Mouse (Mus musculus) liver, embryonic 14.5 days (tissue): ENCODE data around the gene Plcb1. TPM values are rescaled to one million over a fixed set of nuclear protein-coding genes. Genes with fewer than 3 reads are reported as not detected.

ENCODE experiments used
- ATAC-seq: fragments of 200-750 bp; cut with Nextera tagmentation; 2 replicates; pipeline ENCODE4 v1.8.0; 2017; ENCODE audit warnings: moderate number of reproducible peaks, mild to moderate bottlenecking, moderate library complexity; ENCODE audit not compliant: insufficient read depth
- DNase-seq, 3 experiments: peaks; one replicate each; pipeline ENCODE4 v3.0.0-alpha.2; 2012 to 2013; ENCODE audit warnings: low read depth in 3 of 3, low spot score in 3 of 3
- H3K27ac ChIP-seq: fragments of 300-500 bp; sonication (generic); 2 replicates; pipeline ENCODE4 v1.5.1; 2014; ENCODE audit warnings: moderate library complexity, mild to moderate bottlenecking, control low read depth, inconsistent platforms
- H3K27me3 ChIP-seq: fragments of 300-500 bp; sonication (generic); 2 replicates; pipeline ENCODE4 v1.6.1; 2014; ENCODE audit warnings: mild to moderate bottlenecking, low read length, moderate library complexity; ENCODE audit not compliant: control insufficient read depth, insufficient read depth
- H3K36me3 ChIP-seq: fragments of 300-500 bp; sonication (generic); replicated peaks from 2 replicates; pipeline ENCODE4 v1.6.1; 2014; ENCODE audit warnings: low read depth; ENCODE audit not compliant: control insufficient read depth, insufficient read depth
- H3K4me1 ChIP-seq, 2 experiments: fragments of 200-500 bp in 1 of 2; fragments of 300-500 bp in 1 of 2; sonication (generic) in 1 of 2; replicated peaks; 2 replicates each; pipeline ENCODE4 v1.6.1; 2012 to 2014; ENCODE audit warnings: antibody characterized with exemption in 1 of 2, inconsistent platforms in 1 of 2, low read length in 1 of 2; ENCODE audit not compliant: control insufficient read depth in 2 of 2, insufficient read depth in 2 of 2
- H3K4me2 ChIP-seq: fragments of 300-500 bp; sonication (generic); 2 replicates; pipeline ENCODE4 v1.6.1; 2014; ENCODE audit warnings: low read depth, mild to moderate bottlenecking, control low read depth, moderate library complexity
- H3K4me3 ChIP-seq, 2 experiments: fragments of 200-500 bp in 1 of 2; fragments of 300-500 bp in 1 of 2; sonication (generic) in 1 of 2; 2 replicates each; pipeline ENCODE4 v1.5.1; 2012 to 2014; ENCODE audit warnings: low read depth in 2 of 2, low read length in 2 of 2, mild to moderate bottlenecking in 2 of 2, control low read depth in 1 of 2, inconsistent platforms in 1 of 2, moderate library complexity in 1 of 2; ENCODE audit not compliant: insufficient read depth in 1 of 2
- H3K9ac ChIP-seq: fragments of 300-500 bp; sonication (generic); replicated peaks from 2 replicates; pipeline ENCODE4 v1.6.1; 2014; ENCODE audit warnings: mild to moderate bottlenecking, control low read depth, moderate library complexity
- H3K9me3 ChIP-seq: fragments of 300-500 bp; sonication (generic); 2 replicates; pipeline ENCODE4 v1.6.1; 2016; ENCODE audit warnings: low read length, mixed read lengths; ENCODE audit not compliant: control insufficient read depth
- CTCF ChIP-seq: IDR thresholded peaks from 2 replicates; pipeline ENCODE4 v1.5.1; 2016; ENCODE audit warnings: antibody characterized with exemption, low read depth, control low read depth
- EP300 ChIP-seq: IDR thresholded peaks from 2 replicates; pipeline ENCODE4 v1.6.1; 2016; ENCODE audit warnings: antibody characterized with exemption, low read depth
- WGBS: fragments of 180-500 bp; shearing (Covaris S2); extraction: QIAGEN DNeasy Blood & Tissue Kit; methylation state at CpG from one replicate; pipeline ENCODE4 v1.1.7; 2014; ENCODE audit not compliant: insufficient replicate concordance; 5-methylcytosine and 5-hydroxymethylcytosine counted together
- polyA plus RNA-seq, 2 experiments: library from polyadenylated mRNA; depleted of rRNA in 1 of 2; stranded (reverse) in 1 of 2; unstranded in 1 of 2; fragments of >200 nt; fragmentation: Nextera tagmentation in 1 of 2; extraction: Ambion mirVana in 1 of 2; gene quantifications; 2 replicates each; pipeline versions ENCODE4 v1.2.1 to v1.2.3; 2012 to 2014

Plcb1 gene
- polyA plus RNA-seq, 2 experiments, result 0.56 to 3.0 TPM

DNA sequence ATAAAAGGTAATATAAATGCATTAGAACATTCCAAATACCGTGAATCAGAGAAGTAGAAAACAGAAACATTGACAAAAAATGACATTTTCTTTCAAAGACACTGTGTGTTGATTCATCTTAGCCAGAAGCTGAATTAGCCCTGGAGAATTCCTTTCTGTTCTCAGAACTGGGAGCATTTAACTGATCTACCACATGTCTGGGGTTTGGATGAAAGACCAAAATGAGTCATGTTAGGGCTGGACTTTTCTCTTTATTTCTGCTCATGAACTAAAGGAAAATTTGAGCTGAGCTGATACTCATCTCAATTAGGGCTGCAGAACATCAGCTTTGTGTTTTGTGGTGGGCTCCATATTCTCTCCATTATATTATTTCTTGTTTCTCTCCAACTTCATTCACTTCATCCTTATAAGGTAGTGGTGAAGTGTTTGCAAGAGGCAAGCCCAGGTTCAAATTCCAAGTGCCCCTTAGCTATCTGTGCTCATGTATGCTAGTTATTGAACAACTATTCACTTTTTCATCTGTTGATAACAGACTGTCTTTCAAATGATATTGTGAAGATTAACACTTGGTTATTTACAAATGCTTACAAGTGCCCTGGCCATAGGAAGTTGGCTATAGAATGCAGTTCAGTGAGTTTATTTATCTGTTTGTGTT is 456.9 kb downstream of the Plcb1 start:
- Histone ChIP-seq H3K9me3 (no peaks in the 10 kb centered on the region), H3K4me1 (no peaks in the 10 kb centered on the region), H3K4me3 (no peak overlapping the region), H3K9ac (no peak overlapping the region), H3K27ac (no peak overlapping the region), H3K36me3 (no peaks in the 10 kb centered on the region), H3K27me3 (no peaks in the 10 kb centered on the region), H3K4me2 (no peak overlapping the region)
- ATAC-seq (no peak), DNase-seq (no peak)
- WGBS, result 64% methylated on average over 1 of the region's 1 CpGs
- TF ChIP-seq EP300, result no peak
- TF ChIP-seq CTCF, result no peak

DNA sequence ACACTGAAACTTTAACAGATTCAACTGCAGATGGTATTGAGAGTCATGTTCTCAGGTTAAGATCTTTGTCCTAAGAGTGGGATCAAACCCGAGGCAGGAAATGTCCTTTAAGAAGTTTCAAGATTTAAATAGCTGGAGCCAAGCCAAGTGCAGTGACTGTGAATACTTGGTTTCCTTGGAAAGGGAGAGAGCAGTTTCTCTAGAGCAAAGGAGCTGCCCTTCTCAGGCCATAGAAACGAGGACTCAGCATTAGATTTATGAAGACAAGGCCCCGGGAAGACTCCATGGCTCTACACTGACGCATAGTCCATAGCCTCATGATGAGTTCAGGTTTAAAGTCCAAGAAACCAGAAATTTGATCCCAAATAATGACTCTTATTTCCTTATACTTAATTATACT is 457.9 kb downstream of the Plcb1 start:
- Histone ChIP-seq H3K27ac (no peak overlapping the region), H3K36me3 (no peaks in the 10 kb centered on the region), H3K27me3 (no peaks in the 10 kb centered on the region), H3K4me1 (no peaks in the 10 kb centered on the region), H3K9me3 (no peaks in the 10 kb centered on the region), H3K4me2 (no peak overlapping the region), H3K4me3 (no peak overlapping the region), H3K9ac (no peak overlapping the region)
- DNase-seq, result no peak
- TF ChIP-seq EP300, result no peak
- TF ChIP-seq CTCF, result no peak
- ATAC-seq, result no peak
- WGBS, result 45% methylated on average over 4 of the region's 4 CpGs

DNA sequence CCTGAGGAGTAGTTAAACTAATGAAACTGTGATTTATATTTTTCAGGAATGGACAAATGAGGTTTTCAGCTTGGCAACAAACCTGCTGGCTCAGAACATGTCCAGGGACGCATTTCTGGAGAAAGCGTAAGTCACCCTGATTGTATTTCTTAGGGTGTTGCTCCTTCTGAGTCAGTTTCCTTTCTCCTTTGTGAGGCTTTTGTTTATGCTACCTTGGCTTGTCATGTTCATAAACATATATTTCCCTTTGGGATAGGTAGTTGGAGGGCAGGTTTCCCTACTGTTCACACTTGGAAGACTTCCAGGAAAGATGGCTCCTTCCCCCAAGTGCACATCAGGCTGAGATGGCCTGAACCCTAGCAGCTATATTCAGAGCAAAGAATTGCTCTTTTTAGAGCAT is 464.1 kb downstream of the Plcb1 start:
- ATAC-seq, result no peak
- H3K4me1 ChIP-seq, result no peaks in the 10 kb centered on the region
- no peak overlapping the region for H3K27ac ChIP-seq
- H3K36me3 ChIP-seq, result no peaks in the 10 kb centered on the region
- H3K4me3 ChIP-seq, result no peak overlapping the region
- no peak overlapping the region for H3K4me2 ChIP-seq
- H3K27me3 ChIP-seq, result no peaks in the 10 kb centered on the region
- no peak for DNase-seq
- H3K9me3 ChIP-seq, result no peaks in the 10 kb centered on the region
- WGBS, result 66% methylated on average over 2 of the region's 2 CpGs
- H3K9ac ChIP-seq, result no peak overlapping the region
- TF ChIP-seq CTCF, result no peak
- no peak for TF ChIP-seq EP300

DNA sequence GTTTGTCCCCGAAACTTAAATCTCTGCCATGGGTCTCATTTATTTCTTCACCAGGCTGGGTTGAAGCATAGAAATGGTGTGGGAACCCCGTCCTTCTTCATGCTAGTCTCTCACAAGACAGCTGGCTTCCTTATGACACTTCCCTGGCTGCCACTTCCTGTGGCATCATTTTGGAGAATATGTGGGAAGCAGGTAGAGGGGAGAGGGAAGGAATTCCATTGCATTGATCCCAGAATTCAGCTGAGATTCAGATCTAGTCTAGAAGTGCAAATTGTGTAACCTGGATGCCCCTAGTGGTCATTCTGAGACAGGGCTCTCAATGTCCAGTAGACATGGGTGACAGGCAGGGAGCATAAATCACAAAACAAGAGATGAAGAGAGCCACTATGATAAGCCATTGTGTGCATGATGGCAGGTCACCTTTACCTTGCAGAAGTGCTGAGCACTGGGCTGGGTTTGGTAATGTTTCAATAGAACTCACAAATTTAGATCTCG is 466.0 kb downstream of the Plcb1 start:
- H3K36me3 ChIP-seq, result no peaks in the 10 kb centered on the region
- TF ChIP-seq CTCF, result peak; percentile 49
- no peak for TF ChIP-seq EP300
- DNase-seq (no peak), ATAC-seq (no peak)
- H3K4me1 ChIP-seq, result no peaks in the 10 kb centered on the region
- no peak overlapping the region for H3K27ac ChIP-seq
- no peak overlapping the region for H3K9ac ChIP-seq
- H3K9me3 ChIP-seq, result no peaks in the 10 kb centered on the region
- no peak overlapping the region for H3K4me3 ChIP-seq
- H3K27me3 ChIP-seq, result no peaks in the 10 kb centered on the region
- 65% methylated on average over 3 of the region's 3 CpGs for WGBS
- H3K4me2 ChIP-seq, result no peak overlapping the region

DNA sequence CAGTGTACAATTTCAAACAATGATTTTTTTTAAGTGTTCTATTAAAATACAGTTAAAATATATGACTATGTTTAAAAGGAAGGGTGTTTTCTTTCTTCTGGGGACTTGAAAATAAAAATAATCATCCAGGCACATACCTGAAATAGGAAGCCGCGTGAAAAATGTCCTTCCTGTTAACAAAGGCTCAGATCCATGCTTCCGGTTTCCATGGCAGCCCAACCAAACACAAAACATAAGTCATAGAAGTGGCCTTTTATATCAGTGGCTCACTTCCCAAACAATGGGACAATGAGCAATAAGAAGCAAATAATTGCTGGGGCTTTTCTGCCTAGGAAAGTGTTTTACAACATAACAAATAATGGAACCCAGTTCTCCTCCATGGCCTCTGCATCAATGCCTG is 473.3 kb downstream of the Plcb1 start:
- H3K4me2 ChIP-seq, result no peak overlapping the region

More for the DNA sequence above, 473.3 kb downstream of the Plcb1 start:
- Histone ChIP-seq H3K9ac (no peak overlapping the region), H3K27ac (no peak overlapping the region), H3K36me3 (no peaks in the 10 kb centered on the region), H3K4me3 (no peak overlapping the region), H3K9me3 (no peaks in the 10 kb centered on the region), H3K27me3 (no peaks in the 10 kb centered on the region), H3K4me1 (no peaks in the 10 kb centered on the region)
- DNase-seq, result no peak
- no peak for ATAC-seq
- TF ChIP-seq EP300 (no peak), CTCF (no peak)
- whole genome bisulfite sequencing, result 58% methylated on average over 3 of the region's 3 CpGs
